Mouse (Mus musculus) testis, adult 2 months (tissue): ENCODE measurements around the gene Myl12a.

Experiments
- CTCF ChIP-seq: fragments of 200-500 bp; IDR thresholded peaks from 2 replicates; pipeline ENCODE4 v1.5.1; 2012; ENCODE audit warnings: low read depth, mild to moderate bottlenecking, inconsistent platforms, low read length, moderate library complexity; ENCODE audit not compliant: control insufficient read depth, insufficient read depth, insufficient replicate concordance
- POLR2A ChIP-seq: fragments of 200-500 bp; IDR thresholded peaks from 2 replicates; pipeline ENCODE4 v1.6.1; 2012; ENCODE audit warnings: low read depth, mild to moderate bottlenecking, inconsistent platforms, low read length, moderate library complexity; ENCODE audit not compliant: control insufficient read depth

GRCm38 (mm10) chr17:70985501-70986354 is 16.9 kb downstream of the Myl12a start:
- TF ChIP-seq POLR2A (no peak), CTCF (no peak)
